Mouse (Mus musculus): ENCODE data around the gene Stk35.

DNA sequence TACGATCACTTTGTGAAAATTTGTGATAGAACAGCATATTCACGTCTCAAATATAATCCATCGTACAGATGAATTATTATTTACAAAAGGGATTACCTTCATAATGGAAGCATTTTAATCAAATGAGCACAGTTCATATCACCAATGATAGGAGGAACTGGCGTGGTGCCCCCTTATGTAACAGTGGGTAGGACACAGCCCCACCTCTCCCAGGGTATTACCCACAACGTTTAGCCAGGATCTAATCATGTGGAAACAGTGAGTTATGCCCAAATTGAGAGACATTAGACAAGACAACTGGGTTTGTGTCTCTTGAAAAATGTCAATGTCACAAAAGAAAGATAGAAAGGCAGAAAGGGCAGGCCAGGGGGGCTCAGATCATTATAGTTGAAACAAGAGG, 62.9 kb downstream of the Stk35 start:
- TF ChIP-seq CTCF (IDR thresholded peaks at IDR 0.05; ENCODE audit: extremely low read depth, insufficient read depth, insufficient read length, insufficient replicate concordance): no peak
- TF ChIP-seq POLR2A (IDR thresholded peaks at IDR 0.05; ENCODE audit: low read depth, low read length): no peak

Data from spleen, adult 2 months (tissue).